Mouse (Mus musculus) myocyte (in vitro differentiated cells): ENCODE results near the gene Cep57l1.

Experiments used
- CEBPB ChIP-seq: IDR thresholded peaks from 2 replicates; pipeline ENCODE4 v1.6.1; 2011; ENCODE audit warnings: mild to moderate bottlenecking, moderate library complexity; ENCODE audit not compliant: poor library complexity, insufficient read depth, severe bottlenecking
- E2F4 ChIP-seq: IDR thresholded peaks from one replicate; pipeline ENCODE4 v1.6.1; 2011; ENCODE audit warnings: mild to moderate bottlenecking, control low read depth, moderate library complexity; ENCODE audit not compliant: insufficient read depth
- POLR2A ChIP-seq: IDR thresholded peaks from one replicate; pipeline ENCODE4 v1.6.1; 2011; ENCODE audit warnings: low read depth, mild to moderate bottlenecking, control low read depth, moderate library complexity; ENCODE audit not compliant: insufficient read length

GRCm38 (mm10) chr10:41829980-41830379 is 20.3 kb upstream of the Cep57l1 start:
- TF ChIP-seq CEBPB: no peak
- no peak for TF ChIP-seq E2F4
- TF ChIP-seq POLR2A: no peak
